Mouse (Mus musculus): ENCODE results near the gene Pitpnm2. TPM values are rescaled to one million over a fixed set of nuclear protein-coding genes. Genes with fewer than 3 reads are reported as not detected.

Pitpnm2 gene
- polyA plus RNA-seq, 1 experiment: 17.3 TPM

- H3K27me3 ChIP-seq (replicated peaks; ENCODE audit: control insufficient read depth, insufficient read depth, low read length): no peaks in the 10 kb centered on the region
- DNase-seq: no peak
- H3K27ac ChIP-seq (ENCODE audit: insufficient read depth, low read depth, low read length): no peak overlapping the region
- WGBS: 81% methylated on average over 4 of the region's 4 CpGs
- no peak overlapping the region for H3K4me3 ChIP-seq (ENCODE audit: insufficient read depth, low read depth, low read length)
- TF ChIP-seq POLR2A (IDR thresholded peaks at IDR 0.05; ENCODE audit: low read depth, low read length) (no peak), CTCF (conservative IDR thresholded peaks at IDR 0.05; ENCODE audit: insufficient read depth, insufficient read length, low read depth, low read length) (no peak)
- H3K36me3 ChIP-seq (ENCODE audit: control insufficient read depth, insufficient read depth, low read length): no peaks in the 10 kb centered on the region
- H3K4me1 ChIP-seq (ENCODE audit: control insufficient read depth, insufficient read depth, low read length): no peaks in the 10 kb centered on the region
Observed at GRCm38 (mm10) chr5:124152734-124153133, 96.8 kb downstream of the Pitpnm2 start.

GRCm38 (mm10) chr5:124150895-124151294 lies 98.7 kb downstream of the Pitpnm2 start:
- TF ChIP-seq POLR2A (IDR thresholded peaks at IDR 0.05; ENCODE audit: low read depth, low read length) (no peak), CTCF (conservative IDR thresholded peaks at IDR 0.05; ENCODE audit: insufficient read depth, insufficient read length, low read depth, low read length) (no peak)
- no peak overlapping the region for H3K4me3 ChIP-seq (ENCODE audit: insufficient read depth, low read depth, low read length)
- no peaks in the 10 kb centered on the region for H3K27me3 ChIP-seq (replicated peaks; ENCODE audit: control insufficient read depth, insufficient read depth, low read length)
- no peaks in the 10 kb centered on the region for H3K4me1 ChIP-seq (ENCODE audit: control insufficient read depth, insufficient read depth, low read length)
- WGBS: 88% methylated on average over 7 of the region's 7 CpGs
- no peak overlapping the region for H3K27ac ChIP-seq (ENCODE audit: insufficient read depth, low read depth, low read length)
- DNase-seq: no peak
- H3K36me3 ChIP-seq (ENCODE audit: control insufficient read depth, insufficient read depth, low read length): no peaks in the 10 kb centered on the region

GRCm38 (mm10) chr5:124149028-124149427 lies 100.5 kb downstream of the Pitpnm2 start:
- DNase-seq: no peak
- WGBS: 53% methylated on average over 5 of the region's 5 CpGs
- Histone ChIP-seq H3K4me1 (ENCODE audit: control insufficient read depth, insufficient read depth, low read length) (no peaks in the 10 kb centered on the region), H3K27ac (ENCODE audit: insufficient read depth, low read depth, low read length) (no peak overlapping the region), H3K4me3 (ENCODE audit: insufficient read depth, low read depth, low read length) (no peak overlapping the region), H3K36me3 (ENCODE audit: control insufficient read depth, insufficient read depth, low read length) (no peaks in the 10 kb centered on the region), H3K27me3 (replicated peaks; ENCODE audit: control insufficient read depth, insufficient read depth, low read length) (no peaks in the 10 kb centered on the region)
- TF ChIP-seq CTCF (conservative IDR thresholded peaks at IDR 0.05; ENCODE audit: insufficient read depth, insufficient read length, low read depth, low read length) (no peak), POLR2A (IDR thresholded peaks at IDR 0.05; ENCODE audit: low read depth, low read length) (no peak)

GRCm38 (mm10) chr5:124138066-124138465 lies 111.5 kb downstream of the Pitpnm2 start:
- H3K27me3 ChIP-seq (replicated peaks; ENCODE audit: control insufficient read depth, insufficient read depth, low read length): no peaks in the 10 kb centered on the region
- H3K4me3 ChIP-seq (ENCODE audit: insufficient read depth, low read depth, low read length): no peak overlapping the region
- DNase-seq: no peak
- no peak overlapping the region for H3K27ac ChIP-seq (ENCODE audit: insufficient read depth, low read depth, low read length)
- no peaks in the 10 kb centered on the region for H3K36me3 ChIP-seq (ENCODE audit: control insufficient read depth, insufficient read depth, low read length)
- 71% methylated on average over 7 of the region's 7 CpGs for WGBS
- TF ChIP-seq CTCF (conservative IDR thresholded peaks at IDR 0.05; ENCODE audit: insufficient read depth, insufficient read length, low read depth, low read length): no peak
- TF ChIP-seq POLR2A (IDR thresholded peaks at IDR 0.05; ENCODE audit: low read depth, low read length): no peak
- no peaks in the 10 kb centered on the region for H3K4me1 ChIP-seq (ENCODE audit: control insufficient read depth, insufficient read depth, low read length)

- H3K4me3 ChIP-seq (ENCODE audit: insufficient read depth, low read depth, low read length): no peak overlapping the region
- 87% methylated on average over 5 of the region's 5 CpGs for WGBS
- H3K36me3 ChIP-seq (ENCODE audit: control insufficient read depth, insufficient read depth, low read length): no peaks in the 10 kb centered on the region
- TF ChIP-seq POLR2A (IDR thresholded peaks at IDR 0.05; ENCODE audit: low read depth, low read length) (no peak), CTCF (conservative IDR thresholded peaks at IDR 0.05; ENCODE audit: insufficient read depth, insufficient read length, low read depth, low read length) (no peak)
- no peaks in the 10 kb centered on the region for H3K4me1 ChIP-seq (ENCODE audit: control insufficient read depth, insufficient read depth, low read length)
- no peak for DNase-seq
- no peak overlapping the region for H3K27ac ChIP-seq (ENCODE audit: insufficient read depth, low read depth, low read length)
- no peaks in the 10 kb centered on the region for H3K27me3 ChIP-seq (replicated peaks; ENCODE audit: control insufficient read depth, insufficient read depth, low read length)
Observed at GRCm38 (mm10) chr5:124134261-124134660, 115.3 kb downstream of the Pitpnm2 start.

- H3K27ac ChIP-seq (ENCODE audit: insufficient read depth, low read depth, low read length): no peak overlapping the region
- H3K36me3 ChIP-seq (ENCODE audit: control insufficient read depth, insufficient read depth, low read length): no peaks in the 10 kb centered on the region
- H3K27me3 ChIP-seq (replicated peaks; ENCODE audit: control insufficient read depth, insufficient read depth, low read length): no peaks in the 10 kb centered on the region
- H3K4me1 ChIP-seq (ENCODE audit: control insufficient read depth, insufficient read depth, low read length): no peaks in the 10 kb centered on the region
- no peak for DNase-seq
- TF ChIP-seq POLR2A (IDR thresholded peaks at IDR 0.05; ENCODE audit: low read depth, low read length) (no peak), CTCF (conservative IDR thresholded peaks at IDR 0.05; ENCODE audit: insufficient read depth, insufficient read length, low read depth, low read length) (no peak)
- H3K4me3 ChIP-seq (ENCODE audit: insufficient read depth, low read depth, low read length): no peak overlapping the region
- WGBS: 88% methylated on average over 11 of the region's 11 CpGs
Observed at GRCm38 (mm10) chr5:124125093-124125492, 124.5 kb downstream of the Pitpnm2 start.

GRCm38 (mm10) chr5:124122357-124122756 lies 127.2 kb downstream of the Pitpnm2 start:
- 91% methylated on average over 18 of the region's 18 CpGs for WGBS
- TF ChIP-seq CTCF (conservative IDR thresholded peaks at IDR 0.05; ENCODE audit: insufficient read depth, insufficient read length, low read depth, low read length) (no peak), POLR2A (IDR thresholded peaks at IDR 0.05; ENCODE audit: low read depth, low read length) (no peak)

GRCm38 (mm10) chr5:124119204-124119603 lies 130.4 kb downstream of the Pitpnm2 start:
- no peak overlapping the region for H3K27ac ChIP-seq (ENCODE audit: insufficient read depth, low read depth, low read length)
- no peak for DNase-seq
- TF ChIP-seq CTCF (conservative IDR thresholded peaks at IDR 0.05; ENCODE audit: insufficient read depth, insufficient read length, low read depth, low read length): no peak
- no peak for TF ChIP-seq POLR2A (IDR thresholded peaks at IDR 0.05; ENCODE audit: low read depth, low read length)
- H3K36me3 ChIP-seq (ENCODE audit: control insufficient read depth, insufficient read depth, low read length): no peaks in the 10 kb centered on the region
- H3K4me1 ChIP-seq (ENCODE audit: control insufficient read depth, insufficient read depth, low read length): peaks cover 8% of the 10 kb centered on the region
- H3K27me3 ChIP-seq (replicated peaks; ENCODE audit: control insufficient read depth, insufficient read depth, low read length): no peaks in the 10 kb centered on the region
- no peak overlapping the region for H3K4me3 ChIP-seq (ENCODE audit: insufficient read depth, low read depth, low read length)
- 62% methylated on average over 5 of the region's 5 CpGs for WGBS

More at GRCm38 (mm10) chr5:124122357-124122756, 127.2 kb downstream of the Pitpnm2 start:
- no peak overlapping the region for H3K27ac ChIP-seq (ENCODE audit: insufficient read depth, low read depth, low read length)
- no peaks in the 10 kb centered on the region for H3K27me3 ChIP-seq (replicated peaks; ENCODE audit: control insufficient read depth, insufficient read depth, low read length)
- no peak for DNase-seq
- no peak overlapping the region for H3K4me3 ChIP-seq (ENCODE audit: insufficient read depth, low read depth, low read length)
- H3K4me1 ChIP-seq (ENCODE audit: control insufficient read depth, insufficient read depth, low read length): no peaks in the 10 kb centered on the region
- H3K36me3 ChIP-seq (ENCODE audit: control insufficient read depth, insufficient read depth, low read length): no peaks in the 10 kb centered on the region
